Mouse (Mus musculus): ENCODE measurements around the gene Supt3. TPM values are rescaled to one million over a fixed set of nuclear protein-coding genes. Genes with fewer than 3 reads are reported as not detected.

The Supt3 gene
- polyA plus RNA-seq, 1 experiment from 2014 or later = 24.9 TPM

- H3K27me3 ChIP-seq (ENCODE audit: low read depth, poor library complexity, severe bottlenecking) = no peaks in the 10 kb centered on the region
- H3K4me3 ChIP-seq = no peak overlapping the region
- H3K4me1 ChIP-seq = no peaks in the 10 kb centered on the region
- H3K36me3 ChIP-seq = peaks cover 10% of the 10 kb centered on the region
- H3K9me3 ChIP-seq (replicated peaks) = no peaks in the 10 kb centered on the region
- 95% methylated on average over 12 of the region's 12 CpGs for whole genome bisulfite sequencing
- H3K27ac ChIP-seq = no peak overlapping the region
- DNase-seq (ENCODE audit: low spot score) = no peak
Observed at GRCm38 (mm10) chr17:44792218-44792917, 15.4 kb downstream of the Supt3 start.

DNA sequence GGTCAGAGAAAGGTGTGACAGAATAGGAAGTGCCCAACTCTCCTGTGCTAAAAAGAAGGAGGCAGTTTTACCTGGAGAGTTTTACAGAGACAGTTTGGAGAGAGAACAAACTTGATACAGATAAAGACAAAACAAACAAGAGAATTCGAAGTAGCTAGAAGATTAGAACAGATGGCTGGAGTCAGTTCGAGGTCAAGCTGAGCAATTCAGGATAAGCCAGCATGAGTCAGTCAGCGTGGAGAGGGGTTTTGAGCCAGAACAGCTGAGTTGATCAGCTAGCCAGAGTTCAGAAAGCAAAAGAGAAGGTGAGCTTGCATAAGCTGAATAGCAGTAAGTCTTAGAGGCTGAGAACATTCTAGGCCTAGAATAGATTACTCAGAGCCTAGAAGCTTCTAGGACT is 20.4 kb downstream of the Supt3 start:
- Histone ChIP-seq H3K4me3 (no peak overlapping the region), H3K36me3 (no peaks in the 10 kb centered on the region), H3K27ac (no peak overlapping the region), H3K4me1 (no peaks in the 10 kb centered on the region), H3K27me3 (ENCODE audit: low read depth, poor library complexity, severe bottlenecking) (no peaks in the 10 kb centered on the region), H3K9me3 (replicated peaks) (no peaks in the 10 kb centered on the region)
- no peak for DNase-seq (ENCODE audit: low spot score)
- 66% methylated on average over 3 of the region's 3 CpGs for WGBS

GRCm38 (mm10) chr17:44807031-44807430 is 30.1 kb downstream of the Supt3 start:
- DNase-seq (ENCODE audit: low spot score) = no peak
- Histone ChIP-seq H3K27ac (no peak overlapping the region), H3K4me1 (peaks cover 7% of the 10 kb centered on the region), H3K27me3 (ENCODE audit: low read depth, poor library complexity, severe bottlenecking) (no peaks in the 10 kb centered on the region), H3K9me3 (replicated peaks) (no peaks in the 10 kb centered on the region), H3K4me3 (no peak overlapping the region), H3K36me3 (no peaks in the 10 kb centered on the region)
- 94% methylated on average over 1 of the region's 1 CpGs for WGBS

DNA sequence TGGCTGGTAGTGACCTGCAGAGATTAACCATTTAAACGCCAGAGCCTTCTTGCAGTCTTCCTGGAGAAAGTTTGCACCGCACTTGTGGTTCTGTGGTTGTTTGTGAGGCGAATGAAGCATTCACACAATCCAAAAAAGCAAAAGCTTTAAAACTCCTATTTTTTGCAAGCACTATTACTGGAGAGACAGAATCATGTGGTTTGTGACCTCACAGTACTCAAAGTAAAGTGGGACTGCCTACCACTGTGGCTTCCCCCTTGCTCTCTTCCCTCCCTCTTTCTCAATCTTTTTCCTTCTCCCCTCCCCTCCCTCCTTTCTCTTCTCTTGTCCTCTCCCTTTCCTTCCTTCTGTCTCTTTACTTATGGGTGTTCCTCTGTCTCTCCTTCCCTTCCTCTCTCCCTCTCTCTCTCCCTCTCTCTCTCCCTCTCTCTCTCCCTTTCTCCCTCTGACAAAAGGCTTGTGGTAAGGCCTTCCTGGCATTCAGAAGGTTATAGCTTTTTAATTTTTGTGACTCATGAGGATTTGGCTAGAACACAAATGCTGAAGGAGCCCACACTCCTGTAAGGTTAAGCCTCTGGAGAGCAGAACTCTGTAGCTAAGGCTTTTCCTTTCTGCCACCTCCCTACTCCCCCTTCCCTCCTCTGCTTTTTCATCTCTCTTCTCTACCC is 37.7 kb downstream of the Supt3 start, which contains the start of gene Runx2:
TSS of gene Runx2 (minus strand) at position 290 of the 668 bp plus-strand sequence.
- Histone ChIP-seq H3K27ac (0 out of 2 replicates have a peak within 1 kb of the TSS, but pooled peaks have one; percentile 12), H3K4me3 (no peak within 1 kb of the TSS), H3K4me1 (peaks cover 13% of the 10 kb centered on the region), H3K9me3 (replicated peaks) (no peaks in the 10 kb centered on the region), H3K36me3 (no peaks in the 10 kb centered on the region), H3K27me3 (ENCODE audit: low read depth, poor library complexity, severe bottlenecking) (no peaks in the 10 kb centered on the region)
- no peak for DNase-seq (ENCODE audit: low spot score)
- WGBS = 36% methylated on average over 3 of the region's 3 CpGs

GRCm38 (mm10) chr17:44818825-44819224 is 41.9 kb downstream of the Supt3 start:
- Histone ChIP-seq H3K4me3 (no peak overlapping the region), H3K9me3 (replicated peaks) (no peaks in the 10 kb centered on the region), H3K27ac (no peak overlapping the region), H3K27me3 (ENCODE audit: low read depth, poor library complexity, severe bottlenecking) (no peaks in the 10 kb centered on the region), H3K4me1 (peaks cover 13% of the 10 kb centered on the region), H3K36me3 (no peaks in the 10 kb centered on the region)
- WGBS = 88% methylated on average over 2 of the region's 2 CpGs
- no peak for DNase-seq (ENCODE audit: low spot score)

- WGBS = 53% methylated on average over 4 of the region's 4 CpGs
- no peak for DNase-seq (ENCODE audit: low spot score)
- H3K27me3 ChIP-seq (ENCODE audit: low read depth, poor library complexity, severe bottlenecking) = no peaks in the 10 kb centered on the region
Observed at GRCm38 (mm10) chr17:44819816-44820215, 42.9 kb downstream of the Supt3 start.

GRCm38 (mm10) chr17:44821940-44822339 is 45.0 kb downstream of the Supt3 start:
- Histone ChIP-seq H3K9me3 (replicated peaks) (no peaks in the 10 kb centered on the region), H3K4me3 (no peak overlapping the region), H3K36me3 (no peaks in the 10 kb centered on the region), H3K27ac (no peak overlapping the region), H3K4me1 (no peaks in the 10 kb centered on the region), H3K27me3 (ENCODE audit: low read depth, poor library complexity, severe bottlenecking) (no peaks in the 10 kb centered on the region)
- DNase-seq (ENCODE audit: low spot score) = no peak
- WGBS = 87% methylated on average over 5 of the region's 5 CpGs

More at GRCm38 (mm10) chr17:44819816-44820215, 42.9 kb downstream of the Supt3 start:
- peaks cover 4% of the 10 kb centered on the region for H3K4me1 ChIP-seq
- H3K36me3 ChIP-seq = no peaks in the 10 kb centered on the region
- no peaks in the 10 kb centered on the region for H3K9me3 ChIP-seq (replicated peaks)
- H3K4me3 ChIP-seq = no peak overlapping the region
- no peak overlapping the region for H3K27ac ChIP-seq

GRCm38 (mm10) chr17:44827124-44827523 is 50.2 kb downstream of the Supt3 start:
- no peak overlapping the region for H3K27ac ChIP-seq
- H3K36me3 ChIP-seq = no peaks in the 10 kb centered on the region
- H3K27me3 ChIP-seq (ENCODE audit: low read depth, poor library complexity, severe bottlenecking) = no peaks in the 10 kb centered on the region
- H3K4me1 ChIP-seq = no peaks in the 10 kb centered on the region
- WGBS = 89% methylated on average over 3 of the region's 3 CpGs
- no peaks in the 10 kb centered on the region for H3K9me3 ChIP-seq (replicated peaks)
- DNase-seq (ENCODE audit: low spot score) = no peak
- H3K4me3 ChIP-seq = no peak overlapping the region

- DNase-seq (ENCODE audit: low spot score) = no peak
- WGBS = 86% methylated on average over 4 of the region's 4 CpGs
- H3K9me3 ChIP-seq (replicated peaks) = no peaks in the 10 kb centered on the region
Observed at GRCm38 (mm10) chr17:44827964-44828363, 51.0 kb downstream of the Supt3 start.

DNA sequence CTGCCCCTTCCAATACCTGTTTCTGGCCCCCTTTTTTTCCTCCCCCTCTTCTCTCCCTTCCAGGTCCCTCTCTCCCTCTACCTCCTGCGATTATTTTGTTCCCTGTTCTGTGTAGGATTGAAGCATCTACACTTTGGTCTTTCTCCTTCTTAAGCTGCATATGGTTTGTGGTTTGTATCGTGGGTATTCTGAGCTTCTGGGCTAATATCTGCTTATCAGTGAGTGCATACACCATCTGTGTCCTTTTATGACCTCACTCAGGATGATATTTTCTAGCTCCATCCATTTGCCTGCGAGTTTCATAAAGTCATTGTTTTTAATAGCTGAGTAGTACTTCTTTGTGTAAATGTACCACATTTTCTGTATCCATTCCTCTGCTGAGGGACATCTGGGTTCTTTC is 52.6 kb downstream of the Supt3 start:
- WGBS = 90% methylated on average over 3 of the region's 3 CpGs
- no peaks in the 10 kb centered on the region for H3K36me3 ChIP-seq
- H3K4me1 ChIP-seq = no peaks in the 10 kb centered on the region
- H3K27me3 ChIP-seq (ENCODE audit: low read depth, poor library complexity, severe bottlenecking) = no peaks in the 10 kb centered on the region
- H3K4me3 ChIP-seq = no peak overlapping the region
- no peaks in the 10 kb centered on the region for H3K9me3 ChIP-seq (replicated peaks)
- no peak for DNase-seq (ENCODE audit: low spot score)
- no peak overlapping the region for H3K27ac ChIP-seq

More at GRCm38 (mm10) chr17:44827964-44828363, 51.0 kb downstream of the Supt3 start:
- no peaks in the 10 kb centered on the region for H3K27me3 ChIP-seq (ENCODE audit: low read depth, poor library complexity, severe bottlenecking)
- H3K4me3 ChIP-seq = no peak overlapping the region
- H3K4me1 ChIP-seq = no peaks in the 10 kb centered on the region
- no peaks in the 10 kb centered on the region for H3K36me3 ChIP-seq
- no peak overlapping the region for H3K27ac ChIP-seq

DNA sequence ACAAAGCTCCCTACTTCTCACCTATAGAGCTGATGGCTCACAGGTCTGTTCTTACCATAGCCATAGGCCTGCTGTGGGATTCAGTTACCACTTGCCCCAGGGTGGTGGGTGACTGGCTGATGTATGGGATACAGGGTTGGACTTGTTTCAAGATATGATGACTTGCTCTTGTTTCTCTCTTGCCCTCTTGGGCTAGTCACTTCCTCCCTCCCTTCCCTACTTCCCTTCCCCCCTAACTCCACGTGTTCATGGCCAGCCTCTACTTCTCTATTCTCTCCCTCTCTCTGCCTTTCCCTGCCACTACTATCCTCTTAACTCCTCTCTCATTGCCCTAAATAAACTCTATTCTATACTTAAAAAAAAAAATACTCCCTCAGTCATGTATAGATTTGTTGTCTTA is 54.2 kb downstream of the Supt3 start:
- Histone ChIP-seq H3K4me3 (no peak overlapping the region), H3K27me3 (ENCODE audit: low read depth, poor library complexity, severe bottlenecking) (no peaks in the 10 kb centered on the region), H3K4me1 (no peaks in the 10 kb centered on the region), H3K27ac (no peak overlapping the region), H3K36me3 (no peaks in the 10 kb centered on the region), H3K9me3 (replicated peaks) (no peaks in the 10 kb centered on the region)
- 87% methylated on average over 1 of the region's 1 CpGs for WGBS
- no peak for DNase-seq (ENCODE audit: low spot score)

- no peak for DNase-seq (ENCODE audit: low spot score)
- 85% methylated on average over 4 of the region's 4 CpGs for WGBS
- no peaks in the 10 kb centered on the region for H3K36me3 ChIP-seq
- H3K4me1 ChIP-seq = no peaks in the 10 kb centered on the region
- no peak overlapping the region for H3K4me3 ChIP-seq
- H3K27me3 ChIP-seq (ENCODE audit: low read depth, poor library complexity, severe bottlenecking) = no peaks in the 10 kb centered on the region
- no peak overlapping the region for H3K27ac ChIP-seq
- no peaks in the 10 kb centered on the region for H3K9me3 ChIP-seq (replicated peaks)
Observed at GRCm38 (mm10) chr17:44842184-44842583, 65.2 kb downstream of the Supt3 start.

DNA sequence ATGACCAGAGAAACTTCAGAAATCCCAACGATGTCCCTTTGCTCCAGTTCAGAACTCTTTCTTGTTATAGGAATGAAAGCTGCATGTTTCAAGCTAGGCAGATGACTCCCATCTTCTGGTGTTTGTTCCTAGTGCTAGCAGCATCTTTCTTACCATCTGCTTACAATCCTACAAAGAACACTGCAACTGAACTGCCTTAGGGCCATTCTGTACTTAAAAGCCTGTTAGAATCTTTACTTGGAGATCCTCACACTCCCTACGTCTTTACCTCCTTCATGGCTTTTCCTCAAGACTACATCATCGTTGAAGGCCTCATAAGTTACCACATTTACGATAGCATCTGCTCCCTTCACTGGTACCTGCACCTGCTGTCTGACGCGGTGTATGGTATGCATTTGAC is 86.2 kb downstream of the Supt3 start:
- 96% methylated on average over 6 of the region's 6 CpGs for WGBS
- Histone ChIP-seq H3K4me1 (peaks cover 4% of the 10 kb centered on the region; the same call in 1 of the 2 replicates), H3K4me3 (no peak overlapping the region), H3K9me3 (replicated peaks) (no peaks in the 10 kb centered on the region), H3K27ac (no peak overlapping the region), H3K36me3 (no peaks in the 10 kb centered on the region), H3K27me3 (ENCODE audit: low read depth, poor library complexity, severe bottlenecking) (no peaks in the 10 kb centered on the region)
- no peak for DNase-seq (ENCODE audit: low spot score)
